In the genomic region with DNA sequence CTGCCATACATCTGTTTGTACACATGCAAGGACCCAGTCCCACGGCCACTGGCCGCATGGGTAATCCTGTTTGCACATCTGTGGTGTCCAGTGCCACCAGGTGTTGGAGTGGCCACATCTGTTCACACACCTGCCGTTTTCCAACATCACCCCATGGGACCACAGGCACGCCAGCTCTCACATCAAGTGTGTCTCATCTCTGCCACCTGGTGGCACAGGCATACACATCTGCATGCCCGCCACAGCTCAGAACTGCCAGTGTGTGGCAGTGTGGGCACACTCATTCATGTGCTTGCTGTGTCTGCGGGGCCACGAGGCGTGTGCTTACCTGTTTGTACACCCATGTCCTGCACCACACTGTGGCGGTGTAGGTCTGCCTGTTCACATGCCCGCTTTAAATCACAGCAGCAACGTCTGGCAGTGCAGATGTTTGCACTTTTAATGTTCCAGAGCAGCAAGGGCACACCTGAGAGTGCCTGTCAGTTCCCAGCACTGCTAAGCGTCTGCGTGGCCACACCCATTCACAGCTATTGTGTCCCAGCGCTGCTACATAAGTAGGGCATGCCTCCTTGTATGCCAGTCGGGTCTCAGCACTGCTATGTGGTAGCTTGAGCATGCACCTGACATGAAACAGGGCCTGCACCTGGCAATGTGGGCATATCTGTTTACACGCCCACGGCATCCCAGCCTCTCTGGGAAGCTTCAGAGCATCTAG, we compare ENCODE assay signal across 1 mouse cellular context.
TF ChIP-seq lines count a peak whose summit lies in the region.

No protein-coding gene starts in this region.

TF ChIP-seq in CH12.LX, 34 proteins besides CTCF, POLR2A, EP300 and RAD21 (continued from another document):
- peak; percentile 72; the same call in 1 of the 2 replicates for TF ChIP-seq MAX (IDR thresholded peaks at IDR 0.05; ENCODE audit: low read length)
- TF ChIP-seq JUN (IDR thresholded peaks at IDR 0.05; ENCODE audit: insufficient read depth, low read depth, low read length) = no peak
- no peak for TF ChIP-seq KAT2A (IDR thresholded peaks at IDR 0.05; ENCODE audit: insufficient replicate concordance, low read length)
- peak; percentile 57 for TF ChIP-seq BHLHE40 (IDR thresholded peaks at IDR 0.05; ENCODE audit: low read depth, low read length)
- TF ChIP-seq MEF2A (IDR thresholded peaks at IDR 0.05; ENCODE audit: borderline replicate concordance, low read depth, low read length) = 0 out of 2 replicates have a peak, but pooled peaks have one; percentile 29
- no peak for TF ChIP-seq NRF1 (IDR thresholded peaks at IDR 0.05; ENCODE audit: low read depth, low read length)
- TF ChIP-seq ETS1 (conservative IDR thresholded peaks at IDR 0.05; ENCODE audit: low read depth, low read length) = no peak
- no peak for TF ChIP-seq ELF1 (IDR thresholded peaks at IDR 0.05; ENCODE audit: low read depth, low read length)
- peak; percentile 77 for TF ChIP-seq MYC (IDR thresholded peaks at IDR 0.05; ENCODE audit: low read depth, low read length)
- TF ChIP-seq TBP (conservative IDR thresholded peaks at IDR 0.05; ENCODE audit: low read depth, low read length) = no peak
- no peak for TF ChIP-seq HCFC1 (IDR thresholded peaks at IDR 0.05; ENCODE audit: low read depth, low read length)
- no peak for TF ChIP-seq POLR2AphosphoS2 (IDR thresholded peaks at IDR 0.05; ENCODE audit: low read depth, low read length)
